Mouse (Mus musculus): Measurements from ENCODE around the gene Cdh13.

- TF ChIP-seq GATA1 (IDR thresholded peaks at IDR 0.05; ENCODE audit: borderline replicate concordance, low read length) (no peak), FLI1 (IDR thresholded peaks at IDR 0.05; ENCODE audit: low read length) (no peak)
These were observed 285.8 kb downstream of the Cdh13 start for GRCm38 (mm10) chr8:118569366-118569765.

All from megakaryocyte, embryonic 14.5 days (primary cell).